Mouse (Mus musculus) heart, postnatal 4 days (tissue): ENCODE results near the gene Myl6b. TPM values are rescaled to one million over a fixed set of nuclear protein-coding genes. Genes with fewer than 3 reads are reported as not detected.

Source experiments
- DNase-seq: peaks from one replicate; pipeline ENCODE4 v3.0.0; 2021
- total RNA-seq, 2 experiments: library from RNA; stranded (reverse); gene quantifications; 2 replicates each; pipeline ENCODE4 v1.2.3; 2021

Myl6b gene
- 1 to 10 TPM; 3.7 TPM for total RNA-seq

GRCm38 (mm10) chr10:128498590-128498989, at the start of gene Myl6b:
Gene Myl6b, minus strand, starts transcription at chr10:128498685.
- DNase-seq: peak; percentile 96

GRCm38 (mm10) chr10:128547361-128548032, 49.0 kb upstream of the Myl6b start, which contains the start of gene Zc3h10:
Gene Zc3h10, minus strand, starts transcription at chr10:128547774.
- DNase-seq: peak; percentile 93

DNA sequence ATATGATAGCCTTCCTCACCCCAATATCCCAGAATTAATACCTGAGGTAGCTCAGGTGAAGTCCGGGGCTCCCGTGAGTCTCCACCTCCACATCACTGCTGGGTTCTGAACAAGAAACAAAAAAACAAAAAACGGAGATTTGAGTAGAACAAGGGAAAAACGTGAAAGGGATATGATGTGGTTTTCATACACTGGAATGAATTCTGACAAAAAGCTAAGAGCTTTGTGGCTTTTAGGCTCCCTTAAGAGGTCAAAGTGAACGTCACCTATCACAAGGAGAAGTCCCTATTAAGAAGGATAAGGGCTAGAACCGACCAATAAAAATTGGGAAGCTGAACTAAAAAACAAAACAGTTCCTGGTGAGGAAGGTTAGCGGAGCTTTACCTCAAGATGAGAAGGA, 48.3 kb upstream of the Myl6b start:
- DNase-seq: no peak

- no peak for DNase-seq
These were observed 47.9 kb upstream of the Myl6b start for GRCm38 (mm10) chr10:128546361-128546760.

- no peak for DNase-seq
These were observed 47.0 kb upstream of the Myl6b start for GRCm38 (mm10) chr10:128545570-128545898.

DNA sequence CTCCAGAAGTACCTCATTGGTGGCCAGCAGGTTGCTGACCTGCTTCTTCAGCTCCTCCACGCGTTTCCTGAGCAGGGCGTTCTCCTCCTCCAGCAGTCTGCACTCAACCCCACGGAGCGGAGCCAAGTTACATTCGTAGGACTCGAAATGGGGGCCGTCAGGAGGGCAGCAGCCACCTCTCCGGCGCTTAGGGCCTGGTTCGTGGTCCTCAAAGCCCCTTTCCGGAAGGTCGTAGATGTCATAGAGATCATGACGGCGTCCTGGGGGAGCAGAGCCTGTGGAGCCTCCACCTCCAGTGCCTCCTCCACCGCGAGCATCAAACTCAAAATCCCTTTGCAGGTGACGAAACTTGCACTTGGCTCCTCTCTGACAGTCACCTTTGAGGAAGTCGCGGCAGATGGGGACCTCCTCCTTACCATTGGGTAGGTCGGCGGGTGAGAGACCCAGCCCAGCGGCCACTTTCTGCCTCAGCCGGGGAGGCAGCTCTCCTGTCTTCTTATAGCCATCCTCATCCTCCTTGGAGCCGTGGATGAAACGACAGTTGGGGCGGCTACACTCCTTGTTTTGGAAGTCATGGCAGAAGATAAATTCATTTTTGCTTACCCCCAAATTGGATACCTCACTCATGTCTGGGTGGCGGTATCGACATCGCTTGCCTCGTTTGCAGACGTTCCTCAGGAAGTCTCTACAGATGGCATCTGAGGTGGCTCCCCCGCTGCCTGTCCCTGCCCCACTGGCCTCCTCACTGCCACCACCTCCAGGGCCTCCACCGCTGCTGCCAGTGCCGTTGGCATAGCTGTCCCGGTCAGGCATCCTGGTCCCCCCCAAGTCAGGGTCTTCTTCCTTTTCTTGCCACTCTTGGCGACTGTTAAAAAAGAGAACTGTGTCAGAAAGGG, 46.4 kb upstream of the Myl6b start:
- no peak for DNase-seq

DNA sequence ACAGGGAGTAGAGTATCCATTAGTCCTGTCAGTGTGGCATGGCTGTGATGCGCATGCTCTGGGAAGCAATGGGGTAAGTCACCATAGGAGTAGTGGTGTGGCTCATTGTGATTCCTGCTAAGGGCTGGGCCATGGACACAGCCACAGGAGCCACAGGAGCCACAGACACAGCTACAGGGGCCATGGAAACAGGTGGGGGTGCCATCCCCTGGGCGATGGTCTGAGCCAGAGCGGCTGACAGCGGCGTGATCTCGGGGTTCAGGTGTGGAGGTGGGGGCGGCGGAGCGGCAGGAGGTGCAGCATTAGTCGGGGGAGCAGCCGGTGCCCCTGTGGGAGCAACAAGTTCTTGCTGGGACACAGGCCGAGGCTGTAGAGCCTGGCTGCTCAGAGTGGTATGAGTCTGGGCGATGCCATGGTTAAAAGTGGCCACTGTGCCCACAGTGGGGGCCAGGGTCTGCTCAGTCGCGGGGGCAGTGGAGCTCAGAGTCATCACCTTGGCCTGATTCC, 45.7 kb upstream of the Myl6b start:
- DNase-seq: no peak

DNA sequence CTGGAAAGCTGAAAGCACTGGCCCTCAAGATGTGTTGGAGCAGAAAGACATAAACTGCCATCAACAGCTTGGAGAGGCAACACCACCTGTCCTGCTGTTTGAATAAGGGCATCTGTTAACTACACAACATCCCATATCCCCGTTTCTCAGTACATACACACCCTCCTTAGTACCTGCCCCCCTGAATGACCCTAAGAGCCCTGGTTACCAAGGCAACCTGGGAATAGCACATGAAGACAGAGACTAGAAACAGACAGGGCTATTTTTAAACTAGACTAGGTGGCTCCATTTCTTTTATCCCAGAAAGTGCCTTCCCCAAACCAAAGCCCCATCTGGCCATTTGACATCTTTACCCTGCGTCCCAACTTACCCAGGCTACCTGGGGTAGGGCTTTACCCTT, 44.6 kb upstream of the Myl6b start:
- DNase-seq: no peak

- DNase-seq: no peak
These were observed 39.9 kb upstream of the Myl6b start for GRCm38 (mm10) chr10:128538340-128538870.

- peak; percentile 91 for DNase-seq
These were observed 37.9 kb upstream of the Myl6b start for GRCm38 (mm10) chr10:128536266-128536940.

DNA sequence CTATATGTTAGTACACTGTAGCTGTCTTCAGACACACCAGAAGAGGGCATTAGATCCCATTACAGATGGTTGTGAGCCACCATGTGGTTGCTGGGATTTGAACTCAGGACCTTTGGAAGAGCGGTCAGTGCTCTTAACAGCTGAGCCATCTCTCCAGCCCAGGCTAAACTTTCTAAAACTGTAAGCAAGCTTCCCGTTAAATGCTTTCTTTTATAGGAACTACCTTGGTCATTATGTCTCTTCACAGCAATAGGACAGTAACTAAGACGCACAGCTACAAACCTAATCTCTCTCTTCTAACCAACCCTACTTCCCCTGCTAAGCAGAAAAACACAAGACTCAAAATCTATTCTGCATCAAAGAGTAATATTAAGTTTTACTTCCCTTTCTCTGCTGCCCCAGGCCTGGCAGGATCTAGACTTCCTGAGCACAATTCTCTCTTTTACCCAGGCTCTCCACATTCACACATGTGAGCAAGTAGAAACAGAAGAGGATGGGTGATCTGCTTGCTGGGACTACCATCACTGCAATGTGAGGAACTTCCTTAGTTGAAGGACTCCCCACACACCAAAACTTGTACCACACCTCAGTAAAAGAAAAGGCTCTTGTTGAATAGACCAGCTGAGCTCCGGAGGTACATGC, 37.3 kb upstream of the Myl6b start:
- no peak for DNase-seq

DNA sequence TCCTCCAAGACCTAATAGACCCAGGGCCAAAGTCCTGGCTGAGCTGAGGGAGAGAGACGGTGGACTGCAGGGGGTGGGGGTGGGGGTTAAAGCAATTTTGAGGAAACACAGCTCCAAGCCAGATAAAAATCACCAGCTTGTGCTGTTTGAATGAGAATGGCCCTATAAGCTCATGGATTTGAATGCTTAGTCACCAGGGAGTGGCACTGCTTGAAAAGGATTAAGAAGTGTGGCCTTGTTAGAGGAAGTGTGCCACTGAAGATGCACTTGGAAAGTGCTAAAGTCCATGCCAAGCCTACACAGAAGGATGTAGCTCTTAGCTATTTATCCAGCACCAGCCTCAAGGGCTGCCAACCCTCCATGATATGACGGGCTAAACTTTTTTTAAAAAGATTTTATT, 36.7 kb upstream of the Myl6b start:
- DNase-seq: no peak

GRCm38 (mm10) chr10:128526366-128527356, 28.2 kb upstream of the Myl6b start:
- peak; percentile 29 for DNase-seq

GRCm38 (mm10) chr10:128525671-128526308, 27.3 kb upstream of the Myl6b start, which contains the start of gene Esyt1:
Gene Esyt1, minus strand, starts transcription at chr10:128525871.
- peak; percentile 94 for DNase-seq

DNA sequence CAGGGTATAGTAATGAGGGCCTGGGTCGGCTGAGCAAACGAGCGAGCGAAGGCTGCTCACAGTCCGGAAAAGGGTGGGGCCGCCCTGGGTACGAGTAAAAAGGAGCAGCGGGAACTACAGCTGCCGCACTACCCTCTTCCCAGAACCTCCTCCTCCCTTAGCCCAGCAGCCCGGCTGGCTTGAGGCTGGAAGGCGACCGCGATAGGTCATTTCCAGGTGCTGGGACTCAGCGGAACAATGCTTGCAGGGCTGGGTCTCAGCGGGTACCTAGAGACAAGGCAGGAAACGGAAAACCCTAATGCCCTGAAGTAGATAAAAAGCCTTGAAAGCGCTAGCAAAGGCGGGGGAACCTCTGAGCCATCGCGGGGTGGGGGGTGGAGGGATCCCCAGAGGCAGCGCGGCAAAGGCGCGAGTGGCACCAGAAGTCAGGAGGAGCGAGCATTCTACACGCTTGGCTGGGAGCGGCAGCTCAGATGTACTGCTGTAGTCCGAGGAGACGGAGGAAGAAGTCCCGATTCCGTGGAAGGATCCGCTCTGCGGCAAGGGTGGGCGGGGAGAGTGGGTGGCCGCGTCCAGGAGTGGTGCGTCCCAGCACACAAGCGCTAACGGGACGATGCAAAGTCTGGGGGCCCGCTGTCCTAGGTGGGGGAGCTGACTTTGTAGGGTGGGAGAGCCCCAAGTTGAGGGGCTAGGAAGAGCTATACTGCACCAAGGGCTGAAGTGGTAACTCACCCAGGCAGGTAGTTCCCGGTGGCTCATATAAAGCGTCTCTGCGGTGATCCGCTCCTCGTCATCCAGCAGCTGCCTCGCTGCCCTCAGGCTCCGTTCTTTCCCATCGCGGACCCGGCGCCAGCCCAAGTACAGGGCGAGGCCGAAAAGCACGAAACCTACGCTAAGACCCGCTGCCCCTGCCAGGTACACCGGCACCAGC, 26.5 kb upstream of the Myl6b start:
- DNase-seq: peak; percentile 68

GRCm38 (mm10) chr10:128524111-128524731, 25.7 kb upstream of the Myl6b start:
- DNase-seq: no peak

- DNase-seq: no peak
These were observed 23.9 kb upstream of the Myl6b start for GRCm38 (mm10) chr10:128522351-128522750.

DNA sequence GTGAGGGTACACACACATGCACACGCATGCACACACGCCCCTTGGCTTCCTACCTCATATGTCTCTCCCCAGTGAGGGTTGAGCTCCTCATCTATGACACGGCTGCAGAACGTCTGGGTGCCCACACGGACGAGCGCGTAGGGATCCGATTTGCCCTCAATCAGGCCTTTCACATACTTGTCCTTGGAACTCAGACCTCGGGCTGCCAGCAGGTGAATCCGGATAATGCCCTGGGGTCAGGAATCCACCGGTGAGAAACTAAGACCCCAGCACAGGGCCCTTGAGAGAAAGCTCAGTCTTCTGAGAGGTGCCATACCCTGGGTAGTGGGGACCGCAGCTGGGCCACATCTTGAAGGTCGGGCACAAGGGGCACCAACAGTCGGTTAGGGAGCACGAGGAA, 22.1 kb upstream of the Myl6b start:
- DNase-seq: no peak

DNA sequence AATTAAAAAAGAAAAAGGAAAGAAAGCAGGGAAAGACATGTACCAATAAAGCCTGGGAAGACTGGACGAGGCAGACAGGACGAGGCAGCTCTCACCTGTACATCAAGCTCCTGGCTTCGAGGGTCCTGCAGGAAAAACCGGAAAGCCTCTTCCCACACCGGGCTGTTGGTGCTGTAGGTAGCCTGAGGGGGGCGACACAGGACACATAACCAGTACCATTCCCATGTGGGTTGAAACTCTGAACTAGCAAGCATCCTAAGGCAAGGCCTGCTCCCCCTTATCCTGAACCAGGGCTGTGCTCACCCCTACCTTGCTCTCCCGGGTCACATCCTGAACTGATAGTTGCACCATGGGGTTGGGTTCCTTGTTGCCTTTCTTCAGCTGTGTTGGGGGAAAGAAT, 20.3 kb upstream of the Myl6b start:
- peak; percentile 72 for DNase-seq
